21 mouse cellular contexts compared by ENCODE assay signal in the genomic region with DNA sequence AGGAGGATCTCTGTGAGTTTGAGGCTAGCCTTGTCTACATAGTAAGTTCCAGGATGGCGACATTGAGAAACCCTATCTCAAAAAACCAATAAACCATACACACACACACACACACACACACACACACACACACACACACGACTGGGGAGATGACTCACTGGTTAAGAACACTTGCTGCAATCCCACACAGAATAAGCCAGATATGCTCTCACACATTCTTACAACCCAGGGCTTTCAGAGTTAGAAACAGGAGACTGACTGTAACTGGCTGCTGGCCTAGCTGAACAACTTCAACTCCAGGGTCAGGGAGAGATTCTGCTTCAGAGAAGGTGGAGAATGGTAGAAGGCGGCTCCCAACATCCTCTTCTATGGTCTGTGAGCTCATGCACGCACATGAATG.
"Had no signal": no experiment of that assay in that cellular context is flagged by ENCODE, and none has a peak within 500 bp of the region (broad histone marks: within the 10 kb centered on the region; RNA-seq: fewer than 3 reads in every experiment).

No protein-coding gene starts in this region.

- DNase-seq: liver, postnatal 0 days; lung, adult 2 months; lung, postnatal 14 days; lung, postnatal 4 days; retina, postnatal 1 day; right cerebral cortex, adult 18-20 months; right cerebral cortex, postnatal 25 days; right cerebral cortex, postnatal 4 days; spleen, adult 18-20 months; thymus, adult 18-20 months; thymus, postnatal 14 days; thymus, postnatal 36 days had no signal

- H3K4me1 ChIP-seq: lung, embryonic 15.5 days; midbrain, embryonic 10.5 days; midbrain, embryonic 13.5 days; neural tube, embryonic 13.5 days; neural tube, embryonic 15.5 days had no signal

- H3K4me3 ChIP-seq: liver, embryonic 15.5 days; lung, embryonic 15.5 days; midbrain, embryonic 10.5 days; midbrain, embryonic 13.5 days; myocyte; neural tube, embryonic 13.5 days; neural tube, embryonic 15.5 days had no signal

- H3K9me3 ChIP-seq: liver, embryonic 15.5 days; lung, embryonic 15.5 days; midbrain, embryonic 10.5 days; midbrain, embryonic 13.5 days; neural tube, embryonic 13.5 days; neural tube, embryonic 15.5 days had no signal

- ATAC-seq: liver, postnatal 0 days; lung, postnatal 0 days; midbrain, embryonic 13.5 days; midbrain, embryonic 16.5 days had no signal

- H3K36me3 ChIP-seq: liver, embryonic 15.5 days; lung, embryonic 15.5 days; midbrain, embryonic 10.5 days; midbrain, embryonic 13.5 days; neural tube, embryonic 13.5 days; neural tube, embryonic 15.5 days had no signal

- H3K9ac ChIP-seq: liver, embryonic 15.5 days; liver, postnatal 0 days; lung, embryonic 15.5 days; midbrain, embryonic 13.5 days; neural tube, embryonic 13.5 days; neural tube, embryonic 15.5 days had no signal

- H3K27me3 ChIP-seq: liver, embryonic 15.5 days; lung, embryonic 15.5 days; midbrain, embryonic 13.5 days; neural tube, embryonic 13.5 days; neural tube, embryonic 15.5 days had no signal

- H3K4me2 ChIP-seq: liver, embryonic 15.5 days; lung, embryonic 15.5 days; midbrain, embryonic 13.5 days; neural tube, embryonic 13.5 days; neural tube, embryonic 15.5 days had no signal

- H3K27ac ChIP-seq: liver, embryonic 15.5 days; lung, embryonic 15.5 days; midbrain, embryonic 10.5 days; midbrain, embryonic 13.5 days; neural tube, embryonic 13.5 days; neural tube, embryonic 15.5 days had no signal
